Mouse (Mus musculus): ENCODE results near the gene Dmbx1.
A peak's percentile ranks its signal among the peaks of the same experiment; 100 is the strongest.

Dmbx1 gene

DNA sequence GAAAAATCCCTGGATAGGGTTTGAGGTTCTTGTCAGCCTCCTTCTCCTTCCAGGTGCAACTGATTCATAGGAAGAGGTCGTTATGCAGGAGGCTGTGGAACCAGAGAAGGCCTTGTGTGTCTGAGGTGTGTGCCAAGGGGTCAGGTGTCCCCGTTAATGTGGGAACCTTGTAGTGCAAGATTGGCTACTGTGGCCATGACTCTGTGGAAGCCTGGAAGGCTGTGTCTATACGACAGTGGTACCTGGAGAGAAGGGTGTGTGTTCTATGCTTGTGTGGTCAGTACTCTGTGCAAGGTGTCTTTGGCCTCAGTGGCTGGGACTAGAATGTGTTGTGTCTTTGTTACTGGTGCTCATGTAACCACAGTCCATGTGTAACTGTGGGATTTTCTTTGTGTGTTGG lies 955 bp upstream of the Dmbx1 start:
- no peak for DNase-seq (ENCODE audit: low spot score)

DNA sequence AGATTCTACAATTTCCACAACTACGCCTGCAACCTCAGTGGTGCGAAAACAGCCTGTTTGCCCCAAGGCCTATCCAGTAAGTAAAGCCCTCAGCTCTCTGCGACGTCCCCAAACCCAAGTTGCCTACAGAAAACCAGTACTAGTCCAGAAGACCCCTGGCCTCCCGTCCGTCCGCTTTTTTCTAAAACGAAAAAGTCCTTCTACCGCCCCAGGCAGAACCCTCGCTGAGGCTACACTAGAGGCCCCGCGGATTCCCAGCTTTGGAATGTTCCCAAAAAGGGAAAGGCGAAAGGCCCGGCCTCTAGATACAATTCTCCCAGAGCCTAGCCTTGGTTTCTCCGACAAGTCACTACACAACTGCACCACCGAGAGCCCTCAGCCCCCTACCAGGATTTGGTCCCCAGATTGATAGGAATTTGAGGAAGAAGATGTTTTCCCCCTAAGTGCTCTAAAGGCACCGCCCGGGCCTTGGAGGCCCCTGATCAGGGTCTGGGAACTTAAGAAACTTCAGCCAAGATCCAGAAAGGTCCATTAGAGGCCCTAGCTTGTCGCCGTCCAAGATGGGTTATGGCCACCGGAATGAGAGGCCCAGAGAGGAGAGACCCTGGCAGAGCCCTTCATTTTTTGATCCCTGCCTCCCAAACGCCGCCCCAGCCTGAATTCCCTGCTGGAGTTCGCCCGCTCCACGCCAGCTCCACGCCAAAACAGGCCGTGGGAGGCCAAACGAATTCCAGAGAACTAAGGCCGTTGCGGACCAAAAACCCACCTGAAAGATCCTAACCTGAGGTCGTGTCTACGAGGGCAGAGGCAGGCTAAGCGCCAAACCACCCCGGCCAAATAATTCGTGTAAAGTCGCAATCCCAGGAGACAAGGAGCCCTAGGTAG lies 1.2 kb downstream of the Dmbx1 start:
- DNase-seq (ENCODE audit: low spot score): peak; percentile 20

DNA sequence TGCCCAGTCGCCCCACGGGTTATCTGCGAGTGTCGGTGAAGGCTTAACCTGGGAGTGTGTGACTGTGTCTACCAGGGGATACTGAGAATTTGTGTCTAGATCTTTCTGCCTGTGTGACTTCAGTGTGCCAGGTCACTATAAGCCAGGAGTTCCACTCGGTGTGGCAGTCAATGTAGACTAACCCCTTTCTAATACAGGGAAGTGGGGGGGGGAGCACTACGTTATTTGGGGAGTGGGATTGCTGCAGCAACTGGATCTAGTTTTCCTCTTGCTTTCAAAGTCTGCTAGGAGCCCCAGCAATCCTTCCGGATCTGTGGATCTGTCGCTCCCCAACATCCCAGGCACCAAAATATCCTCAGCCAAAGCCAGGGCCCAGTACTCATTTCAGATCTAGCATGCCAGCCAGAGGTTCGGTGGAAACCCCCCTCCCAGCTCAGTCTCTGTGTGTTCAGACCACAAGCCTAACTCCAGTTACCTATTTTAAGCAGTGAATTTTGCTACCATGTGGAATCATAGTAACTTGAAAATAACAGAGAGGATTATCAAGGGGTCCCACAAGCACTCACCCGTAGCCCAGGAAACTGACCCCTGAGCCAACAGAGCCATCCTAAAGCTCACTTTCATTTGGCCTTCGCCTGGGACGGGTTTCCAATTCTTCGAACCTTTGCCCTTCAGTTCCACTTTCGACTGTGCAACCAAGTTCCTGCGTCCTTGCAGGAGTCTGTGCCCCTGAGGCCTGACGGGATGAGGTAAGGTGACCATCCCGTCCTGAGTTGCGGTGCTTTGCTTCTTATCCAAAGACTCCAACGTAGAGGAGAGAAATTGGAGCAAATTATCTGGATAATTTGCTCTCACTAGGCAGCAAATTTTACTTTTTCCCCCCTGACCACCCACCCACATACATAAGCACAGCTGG lies 2.4 kb downstream of the Dmbx1 start:
- DNase-seq (ENCODE audit: low spot score): no peak

DNA sequence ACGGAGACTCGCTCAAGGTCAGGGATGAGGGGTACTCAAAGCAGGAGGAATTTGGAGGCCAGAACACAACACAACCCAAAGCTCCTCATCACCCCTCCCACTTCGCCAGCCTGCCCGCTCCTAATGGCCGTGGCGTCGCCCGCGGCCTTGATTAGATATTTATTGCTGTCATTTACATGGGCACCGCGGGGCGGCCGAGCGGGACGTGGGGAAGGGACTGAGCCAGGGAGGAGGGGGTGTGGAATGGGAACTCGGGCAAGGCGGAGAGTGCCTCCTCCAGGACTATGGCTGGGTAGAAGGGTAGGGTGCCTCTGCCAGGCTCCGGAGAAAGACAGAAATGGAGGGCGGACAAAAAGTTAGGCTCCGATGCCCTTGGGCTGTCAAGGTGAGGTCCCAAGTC lies 3.1 kb downstream of the Dmbx1 start:
- no peak for DNase-seq (ENCODE audit: low spot score)

- no peak for DNase-seq (ENCODE audit: low spot score)
Observed at GRCm38 (mm10) chr4:115935835-115936581, 3.7 kb downstream of the Dmbx1 start.

DNA sequence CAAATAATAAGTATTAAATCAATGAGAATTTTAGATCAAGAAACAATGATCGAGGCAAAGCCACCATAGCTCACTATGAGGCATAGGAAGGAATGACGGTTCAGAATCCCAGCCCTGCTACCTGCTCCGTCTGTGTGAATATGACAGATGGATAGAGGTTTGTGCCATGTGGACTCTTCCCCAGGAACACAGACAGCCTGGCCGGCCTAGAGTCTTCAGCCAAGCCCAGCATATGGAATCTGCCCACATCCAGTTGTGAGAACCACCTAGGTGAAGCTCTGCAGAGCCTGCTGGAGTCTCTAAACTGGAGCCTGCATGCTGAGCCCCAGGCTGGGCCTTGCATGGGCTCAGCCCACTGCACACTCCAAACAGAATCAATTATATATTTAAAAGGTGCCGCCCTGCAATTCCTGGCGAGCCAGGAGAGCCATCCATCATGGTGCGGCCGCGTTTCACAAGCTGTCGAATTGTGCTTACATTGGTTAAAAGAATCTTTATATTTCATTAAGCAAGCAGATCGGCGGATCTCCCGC lies 8.1 kb downstream of the Dmbx1 start:
- no peak for DNase-seq (ENCODE audit: low spot score)

DNA sequence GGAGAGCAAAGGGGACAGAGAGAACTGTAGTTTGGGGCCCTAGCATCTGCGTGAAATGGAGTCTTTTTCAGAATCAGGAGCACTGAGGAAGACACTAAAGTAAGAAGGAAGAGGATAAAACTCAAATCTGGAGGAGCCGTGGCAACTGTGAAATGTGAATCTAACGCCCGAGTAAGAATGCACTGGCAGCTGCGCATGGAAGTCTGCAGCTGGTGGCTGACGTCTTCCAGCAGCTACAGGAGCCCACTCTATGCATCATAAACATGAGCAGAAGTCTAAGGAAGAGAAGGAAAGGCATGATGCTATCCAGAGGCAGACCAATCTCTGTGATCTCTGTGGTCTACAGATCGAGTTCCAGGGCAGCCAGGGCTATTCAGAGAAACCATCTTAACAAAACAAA lies 12.1 kb downstream of the Dmbx1 start:
- no peak for DNase-seq (ENCODE audit: low spot score)

DNA sequence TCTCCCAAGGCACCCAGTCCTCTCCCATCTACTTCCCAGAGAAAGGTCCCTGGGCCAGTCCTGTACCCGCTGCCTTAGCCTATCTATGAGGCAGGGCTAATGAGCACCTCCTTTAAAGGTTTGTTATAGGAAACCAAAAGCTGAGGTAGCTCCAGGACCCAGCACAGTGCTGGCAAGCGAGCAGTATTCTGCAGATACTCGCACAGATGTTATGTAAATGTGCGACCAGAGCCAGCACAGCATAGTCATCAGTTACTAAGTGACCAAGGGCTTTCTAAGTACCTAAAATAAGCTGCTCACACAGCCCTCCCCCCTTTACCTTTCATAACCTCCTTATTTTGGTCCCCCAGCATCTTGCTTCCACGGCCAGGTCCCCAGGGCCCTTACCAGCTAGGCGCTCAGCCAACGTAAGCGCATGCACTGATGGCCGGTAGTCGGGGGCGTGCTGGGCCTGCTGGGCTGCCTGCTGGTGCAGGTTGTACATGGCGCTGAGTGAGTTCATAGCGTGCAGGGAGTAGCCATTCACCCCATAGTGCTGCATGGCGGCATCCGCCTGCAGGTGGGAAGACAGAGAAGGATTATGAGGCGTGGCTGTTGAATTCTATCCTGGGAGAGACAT lies 16.4 kb downstream of the Dmbx1 start:
- DNase-seq (ENCODE audit: low spot score): no peak

GRCm38 (mm10) chr4:115922688-115923087 lies 17.0 kb downstream of the Dmbx1 start:
- DNase-seq (ENCODE audit: low spot score): no peak

- DNase-seq (ENCODE audit: low spot score): no peak
Observed at GRCm38 (mm10) chr4:115919911-115920310, 19.8 kb downstream of the Dmbx1 start.

DNA sequence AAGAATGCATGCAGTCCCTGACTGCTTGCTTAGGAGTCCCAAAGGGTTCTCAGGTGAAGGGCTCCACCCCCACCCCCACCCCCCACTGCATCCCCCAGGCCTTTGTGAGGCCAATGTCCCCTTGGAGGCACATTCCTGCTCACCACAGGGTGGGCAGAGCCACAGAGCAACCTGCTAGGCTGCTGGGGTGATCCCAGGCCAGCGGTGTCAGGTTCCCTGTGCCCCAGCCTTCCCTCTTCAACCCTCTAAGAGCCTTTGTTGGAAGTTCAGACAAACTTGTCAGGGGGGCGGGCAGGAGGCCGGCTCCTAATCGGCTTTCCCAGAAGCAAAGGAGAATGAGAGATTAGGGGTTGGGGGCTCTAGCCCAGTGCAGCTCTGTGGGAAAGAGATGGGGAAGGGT lies 28.1 kb downstream of the Dmbx1 start:
- no peak for DNase-seq (ENCODE audit: low spot score)

DNA sequence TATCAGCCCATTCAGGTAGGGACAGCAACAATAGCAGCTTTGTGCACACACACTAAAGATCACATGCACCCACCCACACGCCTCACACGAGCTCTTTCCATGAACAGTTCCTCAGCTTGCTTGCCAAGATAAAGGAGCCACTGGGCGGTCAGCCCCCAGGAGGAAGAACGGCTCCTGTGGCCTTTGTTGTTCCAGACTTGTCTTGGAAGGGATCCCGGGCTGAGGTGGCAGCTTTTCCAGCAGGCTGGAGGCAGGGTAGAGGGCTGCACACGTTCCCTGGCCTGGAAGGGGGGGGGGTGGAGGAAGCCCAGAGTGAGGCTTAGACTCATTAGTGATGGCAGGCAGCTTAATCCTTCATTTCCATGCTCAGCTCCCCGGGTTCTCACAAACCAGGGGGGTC lies 31.1 kb downstream of the Dmbx1 start:
- no peak for DNase-seq (ENCODE audit: low spot score)

DNA sequence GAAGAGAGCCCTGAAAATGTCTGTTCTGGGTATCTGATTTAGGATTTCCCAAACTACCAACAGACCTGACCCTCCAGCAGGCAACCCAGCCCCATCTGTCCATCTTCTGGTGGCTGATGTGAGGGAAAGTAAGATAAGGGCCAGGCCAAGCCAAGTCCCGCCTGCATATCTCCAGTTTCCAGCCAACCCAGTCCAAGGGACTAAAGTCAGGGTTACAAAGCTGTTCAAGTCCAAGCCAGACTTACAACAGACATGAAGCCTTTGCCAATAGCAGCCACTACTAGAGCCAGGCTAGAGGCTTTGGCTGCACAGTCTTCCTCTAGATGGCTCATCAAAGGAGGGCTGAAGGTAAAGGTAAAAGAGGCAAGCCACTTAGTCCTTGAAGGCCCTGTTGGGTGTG lies 31.7 kb downstream of the Dmbx1 start:
- no peak for DNase-seq (ENCODE audit: low spot score)

DNA sequence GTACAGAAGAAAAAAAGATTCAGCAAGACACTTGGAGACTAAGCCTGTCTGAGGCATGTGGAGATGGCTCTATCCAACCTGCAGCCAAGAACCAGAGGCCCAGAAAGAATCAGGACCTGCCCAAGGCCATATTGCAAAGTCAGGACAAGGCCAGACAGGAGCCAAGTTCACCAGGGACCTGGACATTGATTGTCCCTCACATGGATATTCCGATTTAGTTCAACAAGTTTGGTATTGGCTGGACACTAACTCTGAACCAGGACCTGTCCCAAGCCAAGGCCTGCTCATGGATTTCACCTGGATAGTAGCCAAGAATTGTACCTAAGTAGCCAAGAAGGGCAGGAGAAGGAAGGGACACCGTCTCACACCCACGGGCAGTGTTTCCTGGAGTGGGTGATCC lies 32.9 kb downstream of the Dmbx1 start:
- DNase-seq (ENCODE audit: low spot score): no peak

- DNase-seq (ENCODE audit: low spot score): no peak
Observed at GRCm38 (mm10) chr4:115905701-115906100, 34.0 kb downstream of the Dmbx1 start.

GRCm38 (mm10) chr4:115904375-115904774 lies 35.4 kb downstream of the Dmbx1 start:
- no peak for DNase-seq (ENCODE audit: low spot score)

DNA sequence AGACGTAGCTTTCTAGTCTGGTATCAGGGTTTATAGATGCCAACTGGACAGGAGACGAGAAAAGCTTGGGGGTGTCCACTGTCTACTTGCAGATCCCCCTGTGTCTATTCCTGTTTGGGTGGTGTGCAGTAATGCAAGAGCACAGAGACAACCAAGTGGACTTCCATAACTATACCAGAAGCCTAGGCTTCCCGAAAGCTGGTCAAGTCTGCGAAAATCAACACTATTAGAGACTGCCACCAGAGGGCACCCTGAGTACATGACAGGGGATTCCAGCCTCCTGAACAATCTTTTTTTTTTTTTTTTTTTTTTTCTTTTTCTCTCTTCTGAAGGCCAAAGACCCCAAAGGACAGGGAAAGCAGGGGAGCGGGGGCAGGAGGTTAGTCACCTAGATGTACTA lies 36.9 kb downstream of the Dmbx1 start:
- DNase-seq (ENCODE audit: low spot score): peak; percentile 89

GRCm38 (mm10) chr4:115897901-115898631 lies 41.7 kb downstream of the Dmbx1 start:
- DNase-seq (ENCODE audit: low spot score): no peak

DNA sequence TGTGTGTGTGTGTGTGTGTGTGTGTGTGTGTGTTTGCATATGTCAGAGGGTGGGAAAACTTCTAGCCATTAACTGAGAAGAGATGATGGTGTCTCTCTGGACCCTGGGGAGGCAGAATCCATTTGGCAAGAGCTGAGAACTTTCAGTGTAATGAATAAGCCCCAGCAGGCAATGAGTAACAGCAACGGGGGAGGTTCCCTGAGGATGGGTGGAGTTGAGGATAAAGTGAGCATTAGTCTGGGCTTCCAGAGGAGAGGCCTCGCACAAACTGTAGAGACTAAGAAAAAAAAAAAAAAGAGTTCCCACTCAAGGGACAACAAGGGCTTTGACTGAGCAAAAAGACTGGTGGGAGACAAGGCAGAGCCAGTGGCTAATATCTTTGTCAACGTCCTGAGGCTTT lies 45.4 kb downstream of the Dmbx1 start:
- no peak for DNase-seq (ENCODE audit: low spot score)

DNA sequence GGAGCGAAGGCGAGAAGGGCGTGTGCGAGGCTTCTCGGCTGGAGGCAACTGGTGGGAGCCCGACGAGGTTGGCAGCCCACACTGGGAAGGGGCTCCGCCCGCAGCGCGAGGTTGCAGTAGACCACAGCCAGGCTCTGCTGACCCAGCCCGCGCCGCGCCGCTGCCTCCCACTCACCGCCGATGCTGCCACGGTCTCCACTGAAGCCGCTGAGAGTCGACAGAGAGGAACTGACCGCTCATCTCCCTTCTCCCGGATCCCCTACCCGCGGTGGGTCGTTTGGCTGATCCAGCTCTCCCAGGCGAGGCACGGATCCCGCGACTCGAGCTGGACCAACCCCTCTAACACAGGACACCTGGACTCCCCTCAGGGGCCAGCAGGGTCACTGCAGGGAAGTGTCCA lies 49.2 kb downstream of the Dmbx1 start, which contains the start of gene 6430628N08Rik:
6430628N08Rik (plus strand) TSS at position 113 of the 400 bp plus-strand sequence.
- no peak for DNase-seq (ENCODE audit: low spot score)

DNA sequence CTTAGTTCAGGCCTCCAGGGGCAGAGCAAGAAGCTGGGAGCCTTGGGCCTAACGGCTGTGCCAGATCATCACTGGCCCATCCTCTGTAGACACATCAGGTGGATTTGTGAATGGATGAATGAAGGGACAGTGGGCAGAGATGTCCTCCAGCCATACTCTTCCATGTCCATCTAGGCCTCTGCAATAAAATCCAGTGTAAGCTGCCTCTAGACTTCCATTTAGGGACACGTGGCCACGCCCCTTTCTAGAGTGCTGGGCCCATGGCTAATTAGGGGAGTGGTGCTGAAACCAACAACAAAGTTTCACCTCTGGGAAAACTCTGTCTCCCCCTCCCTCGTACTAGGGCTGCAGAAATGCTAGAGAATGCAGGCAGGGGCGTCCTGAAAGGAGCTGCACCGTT lies 49.7 kb downstream of the Dmbx1 start:
- DNase-seq (ENCODE audit: low spot score): no peak
